Mouse (Mus musculus) neural tube, embryonic 14.5 days (tissue): ENCODE results near the gene Adcy4. TPM values are rescaled to one million over a fixed set of nuclear protein-coding genes. Genes with fewer than 3 reads are reported as not detected.

Experiments used
- ATAC-seq: fragments of 200-750 bp; cut with Nextera tagmentation; 2 replicates; pipeline ENCODE4 v1.8.0; 2017; ENCODE audit warnings: low read depth, mild to moderate bottlenecking, moderate TSS enrichment, moderate library complexity
- H3K27ac ChIP-seq: fragments of 300-500 bp; sonication (generic); 2 replicates; pipeline ENCODE4 v1.5.1; 2014; ENCODE audit warnings: low read depth, mild to moderate bottlenecking, control low read depth, low read length, moderate library complexity, mixed read lengths
- H3K27me3 ChIP-seq: fragments of 300-500 bp; sonication (generic); 2 replicates; pipeline ENCODE4 v1.6.1; 2014; ENCODE audit warnings: low read length; ENCODE audit not compliant: control insufficient read depth, insufficient read depth
- H3K36me3 ChIP-seq: fragments of 300-500 bp; sonication (generic); 2 replicates; pipeline ENCODE4 v1.6.1; 2014; ENCODE audit warnings: low read length, mixed read lengths; ENCODE audit not compliant: control insufficient read depth, insufficient read depth
- H3K4me1 ChIP-seq: fragments of 300-500 bp; sonication (generic); 2 replicates; pipeline ENCODE4 v1.6.1; 2014; ENCODE audit warnings: low read length; ENCODE audit not compliant: control insufficient read depth, insufficient read depth
- H3K4me2 ChIP-seq: fragments of 300-500 bp; sonication (generic); 2 replicates; pipeline ENCODE4 v1.6.1; 2014; ENCODE audit warnings: mild to moderate bottlenecking, low read depth, low read length, control low read depth
- H3K4me3 ChIP-seq: fragments of 300-500 bp; sonication (generic); 2 replicates; pipeline ENCODE4 v1.5.1; 2014; ENCODE audit warnings: low read depth, low read length, control low read depth, mixed read lengths
- H3K9ac ChIP-seq: fragments of 300-500 bp; sonication (generic); replicated peaks from 2 replicates; pipeline ENCODE4 v1.6.1; 2014; ENCODE audit warnings: low read depth, mild to moderate bottlenecking, control low read depth, low read length, mixed read lengths
- H3K9me3 ChIP-seq: fragments of 300-500 bp; sonication (generic); 2 replicates; pipeline ENCODE4 v1.6.1; 2016; ENCODE audit warnings: low read length; ENCODE audit not compliant: control insufficient read depth
- whole genome bisulfite sequencing: fragments of 180-500 bp; shearing (Covaris S2); extraction: QIAGEN DNeasy Blood & Tissue Kit; methylation state at CpG from one replicate; pipeline ENCODE4 v1.1.7; 2014; 5-methylcytosine and 5-hydroxymethylcytosine counted together
- polyA plus RNA-seq: library from polyadenylated mRNA; unstranded; fragments of >200 nt; fragmentation: Nextera tagmentation; extraction: Ambion mirVana; gene quantifications from 2 replicates; pipeline ENCODE4 v1.2.1, GENCODE M21; 2014

Adcy4 gene
- polyA plus RNA-seq, 1 experiment from 2014 or later: 1.9 TPM

GRCm38 (mm10) chr14:55747051-55747847 is 36.6 kb downstream of the Adcy4 start:
- H3K4me2 ChIP-seq: peak overlapping the region; percentile 96
- ATAC-seq: no peak
- peaks cover 23% of the 10 kb centered on the region for H3K4me1 ChIP-seq
- peaks cover 9% of the 10 kb centered on the region for H3K36me3 ChIP-seq
- no peaks in the 10 kb centered on the region for H3K27me3 ChIP-seq
- no peak overlapping the region for H3K27ac ChIP-seq
- no peaks in the 10 kb centered on the region for H3K9me3 ChIP-seq
- no peak overlapping the region for H3K9ac ChIP-seq
- 93% methylated on average over 10 of the region's 10 CpGs for WGBS
- no peak overlapping the region for H3K4me3 ChIP-seq

GRCm38 (mm10) chr14:55745861-55746237 is 38.0 kb downstream of the Adcy4 start:
- no peak for ATAC-seq
- peak overlapping the region; percentile 96 for H3K4me2 ChIP-seq
- peak overlapping the region; percentile 84 for H3K4me3 ChIP-seq
- peak overlapping the region; percentile 74 for H3K9ac ChIP-seq
- H3K9me3 ChIP-seq: no peaks in the 10 kb centered on the region
- H3K4me1 ChIP-seq: peaks cover 23% of the 10 kb centered on the region
- no peaks in the 10 kb centered on the region for H3K27me3 ChIP-seq
- under 1% methylated on average over 31 of the region's 31 CpGs for WGBS
- H3K27ac ChIP-seq: 0 out of 2 replicates have a peak overlapping the region, but pooled peaks have one; percentile 0
- H3K36me3 ChIP-seq: no peaks in the 10 kb centered on the region

- Histone ChIP-seq H3K4me1 (peaks cover 23% of the 10 kb centered on the region), H3K9ac (peak within 1 kb of the TSS; percentile 74), H3K4me2 (peak within 1 kb of the TSS; percentile 96), H3K27ac (0 out of 2 replicates have a peak within 1 kb of the TSS, but pooled peaks have one; percentile 0), H3K4me3 (peak within 1 kb of the TSS; percentile 84), H3K36me3 (0 out of 2 replicates have a peak, but pooled peaks cover under 1% of the 10 kb centered on the region), H3K27me3 (no peaks in the 10 kb centered on the region), H3K9me3 (no peaks in the 10 kb centered on the region)
- WGBS: 1% methylated on average over 48 of the region's 48 CpGs
- ATAC-seq: peak; percentile 83
Measured at GRCm38 (mm10) chr14:55745180-55745860, 38.6 kb downstream of the Adcy4 start, which contains the start of the genes Dhrs1 and Nop9. Dhrs1 (minus strand) TSS chr14:55745690. Nop9 (plus strand) TSS chr14:55745693.

- 20% methylated on average over 10 of the region's 10 CpGs for WGBS
- no peak overlapping the region for H3K4me3 ChIP-seq
- H3K36me3 ChIP-seq: 0 out of 2 replicates have a peak, but pooled peaks cover 7% of the 10 kb centered on the region
Measured at GRCm38 (mm10) chr14:55743711-55744110, 40.2 kb downstream of the Adcy4 start.

GRCm38 (mm10) chr14:55737086-55737687 is 46.7 kb downstream of the Adcy4 start:
- no peaks in the 10 kb centered on the region for H3K27me3 ChIP-seq
- H3K9me3 ChIP-seq: no peaks in the 10 kb centered on the region
- WGBS: 91% methylated on average over 9 of the region's 9 CpGs
- no peak overlapping the region for H3K4me2 ChIP-seq
- no peak overlapping the region for H3K27ac ChIP-seq
- peaks cover 9% of the 10 kb centered on the region; the same call in 1 of the 2 replicates for H3K36me3 ChIP-seq
- ATAC-seq: no peak
- H3K4me3 ChIP-seq: no peak overlapping the region
- no peak overlapping the region for H3K9ac ChIP-seq
- no peaks in the 10 kb centered on the region for H3K4me1 ChIP-seq

More at GRCm38 (mm10) chr14:55743711-55744110, 40.2 kb downstream of the Adcy4 start:
- no peaks in the 10 kb centered on the region for H3K9me3 ChIP-seq
- H3K27ac ChIP-seq: no peak overlapping the region
- peaks cover 23% of the 10 kb centered on the region for H3K4me1 ChIP-seq
- H3K9ac ChIP-seq: no peak overlapping the region
- peak overlapping the region; percentile 16; the same call in 1 of the 2 replicates for H3K4me2 ChIP-seq
- ATAC-seq: peak; percentile 60; the same call in 1 of the 2 replicates
- H3K27me3 ChIP-seq: no peaks in the 10 kb centered on the region

GRCm38 (mm10) chr14:55735758-55736157 is 48.1 kb downstream of the Adcy4 start:
- no peak overlapping the region for H3K4me3 ChIP-seq
- no peak overlapping the region for H3K27ac ChIP-seq
- no peak overlapping the region for H3K4me2 ChIP-seq
- WGBS: 85% methylated on average over 4 of the region's 4 CpGs
- H3K9ac ChIP-seq: no peak overlapping the region
- H3K4me1 ChIP-seq: no peaks in the 10 kb centered on the region
- H3K9me3 ChIP-seq: no peaks in the 10 kb centered on the region
- peaks cover 9% of the 10 kb centered on the region; the same call in 1 of the 2 replicates for H3K36me3 ChIP-seq
- no peak for ATAC-seq
- H3K27me3 ChIP-seq: no peaks in the 10 kb centered on the region

- Histone ChIP-seq H3K4me3 (no peak overlapping the region), H3K27ac (no peak overlapping the region), H3K36me3 (peaks cover 9% of the 10 kb centered on the region; the same call in 1 of the 2 replicates), H3K4me2 (no peak overlapping the region), H3K9me3 (no peaks in the 10 kb centered on the region), H3K27me3 (no peaks in the 10 kb centered on the region), H3K4me1 (no peaks in the 10 kb centered on the region), H3K9ac (no peak overlapping the region)
- no peak for ATAC-seq
- 67% methylated on average over 3 of the region's 3 CpGs for WGBS
Measured at GRCm38 (mm10) chr14:55735334-55735733, 48.6 kb downstream of the Adcy4 start.

- Histone ChIP-seq H3K27me3 (no peaks in the 10 kb centered on the region), H3K4me1 (no peaks in the 10 kb centered on the region), H3K4me3 (no peak overlapping the region), H3K27ac (no peak overlapping the region), H3K9ac (no peak overlapping the region), H3K9me3 (no peaks in the 10 kb centered on the region), H3K36me3 (peaks cover 4% of the 10 kb centered on the region; the same call in 1 of the 2 replicates), H3K4me2 (no peak overlapping the region)
- ATAC-seq: no peak
- WGBS: 74% methylated on average over 7 of the region's 7 CpGs
Measured at GRCm38 (mm10) chr14:55734869-55735268, 49.0 kb downstream of the Adcy4 start.
